Mouse (Mus musculus) small intestine, adult 2 months (tissue): ENCODE measurements around the gene Spata2l. TPM values are rescaled to one million over a fixed set of nuclear protein-coding genes. Genes with fewer than 3 reads are reported as not detected.

Experiments used
- H3K27ac ChIP-seq: fragments of 200-500 bp; 2 replicates; pipeline ENCODE4 v1.5.1; 2012; ENCODE audit warnings: low read depth, low read length, control low read depth, inconsistent platforms; ENCODE audit not compliant: insufficient read depth
- H3K27me3 ChIP-seq: fragments of 200-500 bp; 2 replicates; pipeline ENCODE4 v1.6.1; 2012; ENCODE audit warnings: mild to moderate bottlenecking, moderate library complexity, low read length, inconsistent platforms; ENCODE audit not compliant: control insufficient read depth, insufficient read depth
- H3K36me3 ChIP-seq: fragments of 200-500 bp; 2 replicates; pipeline ENCODE4 v1.6.1; 2012; ENCODE audit warnings: mild to moderate bottlenecking, low read length, control low read depth, inconsistent platforms; ENCODE audit not compliant: control insufficient read depth, insufficient read depth
- H3K4me1 ChIP-seq: fragments of 200-500 bp; 2 replicates; pipeline ENCODE4 v1.6.1; 2012; ENCODE audit warnings: low read length, inconsistent platforms, mixed read lengths; ENCODE audit not compliant: control insufficient read depth, insufficient read depth, insufficient read length
- H3K4me3 ChIP-seq: fragments of 200-500 bp; 2 replicates; pipeline ENCODE4 v1.5.1; 2012; ENCODE audit warnings: low read depth, mild to moderate bottlenecking, control low read depth, inconsistent platforms, low read length, moderate library complexity
- CTCF ChIP-seq: fragments of 200-500 bp; IDR thresholded peaks from 2 replicates; pipeline ENCODE4 v1.5.1; 2012; ENCODE audit warnings: low read depth, mild to moderate bottlenecking, control low read depth, inconsistent platforms, low read length, moderate library complexity, mixed read lengths; ENCODE audit not compliant: insufficient replicate concordance, insufficient read length; ENCODE audit errors: extremely low read depth
- POLR2A ChIP-seq: fragments of 200-500 bp; IDR thresholded peaks from 2 replicates; pipeline ENCODE4 v1.6.1; 2012; ENCODE audit warnings: low read depth, mild to moderate bottlenecking, control low read depth, inconsistent platforms, low read length, moderate library complexity
- WGBS: fragments of 180-500 bp; shearing (Covaris S2); methylation state at CpG from one replicate; pipeline ENCODE4 v1.1.7; 2018; 5-methylcytosine and 5-hydroxymethylcytosine counted together
- polyA plus RNA-seq: library from polyadenylated mRNA; depleted of rRNA; stranded (reverse); fragments of >200 nt; gene quantifications from 2 replicates; pipeline ENCODE4 v1.2.3, GENCODE M21; 2012

The Spata2l gene
- polyA plus RNA-seq, 1 experiment, result 19.0 TPM

- WGBS, result 95% methylated on average over 6 of the region's 6 CpGs
- no peak overlapping the region for H3K4me3 ChIP-seq
- no peak overlapping the region for H3K27ac ChIP-seq
- no peak for TF ChIP-seq POLR2A
- no peak for TF ChIP-seq CTCF
- H3K36me3 ChIP-seq, result peaks cover 47% of the 10 kb centered on the region
- no peaks in the 10 kb centered on the region for H3K4me1 ChIP-seq
- H3K27me3 ChIP-seq, result no peaks in the 10 kb centered on the region
Observed at GRCm38 (mm10) chr8:123247748-123248147, 11.7 kb upstream of the Spata2l start.

- Histone ChIP-seq H3K4me1 (no peaks in the 10 kb centered on the region), H3K27me3 (no peaks in the 10 kb centered on the region), H3K36me3 (peaks cover 42% of the 10 kb centered on the region), H3K27ac (no peak overlapping the region), H3K4me3 (no peak overlapping the region)
- no peak for TF ChIP-seq POLR2A
- TF ChIP-seq CTCF, result no peak
- WGBS, result 88% methylated on average over 12 of the region's 12 CpGs
Observed at GRCm38 (mm10) chr8:123245543-123245942, 9.5 kb upstream of the Spata2l start.

- H3K27ac ChIP-seq, result no peak overlapping the region
- H3K4me3 ChIP-seq, result no peak overlapping the region
- no peaks in the 10 kb centered on the region for H3K4me1 ChIP-seq
- WGBS, result 84% methylated on average over 4 of the region's 4 CpGs
- H3K27me3 ChIP-seq, result no peaks in the 10 kb centered on the region
- TF ChIP-seq CTCF, result no peak
- TF ChIP-seq POLR2A, result no peak
- peaks cover 38% of the 10 kb centered on the region for H3K36me3 ChIP-seq
Observed at GRCm38 (mm10) chr8:123244382-123244781, 8.3 kb upstream of the Spata2l start.

GRCm38 (mm10) chr8:123243053-123243452 is 7.0 kb upstream of the Spata2l start:
- Histone ChIP-seq H3K27me3 (no peaks in the 10 kb centered on the region), H3K27ac (no peak overlapping the region), H3K4me1 (no peaks in the 10 kb centered on the region), H3K36me3 (peaks cover 34% of the 10 kb centered on the region), H3K4me3 (no peak overlapping the region)
- TF ChIP-seq POLR2A (no peak), CTCF (no peak)
- WGBS, result 74% methylated on average over 11 of the region's 11 CpGs

GRCm38 (mm10) chr8:123242107-123242923 is 6.3 kb upstream of the Spata2l start:
- H3K27ac ChIP-seq, result no peak overlapping the region
- no peak overlapping the region for H3K4me3 ChIP-seq
- TF ChIP-seq CTCF, result no peak
- TF ChIP-seq POLR2A, result no peak
- no peaks in the 10 kb centered on the region for H3K27me3 ChIP-seq
- H3K36me3 ChIP-seq, result peaks cover 26% of the 10 kb centered on the region
- WGBS, result 79% methylated on average over 7 of the region's 7 CpGs
- H3K4me1 ChIP-seq, result no peaks in the 10 kb centered on the region

- Histone ChIP-seq H3K4me3 (no peak overlapping the region), H3K27me3 (no peaks in the 10 kb centered on the region), H3K4me1 (peaks cover 4% of the 10 kb centered on the region), H3K27ac (no peak overlapping the region), H3K36me3 (peaks cover 4% of the 10 kb centered on the region; the same call in 1 of the 2 replicates)
- no peak for TF ChIP-seq CTCF
- no peak for TF ChIP-seq POLR2A
- 90% methylated on average over 10 of the region's 10 CpGs for WGBS
Observed at GRCm38 (mm10) chr8:123239398-123239797, 3.4 kb upstream of the Spata2l start.

- no peak overlapping the region for H3K27ac ChIP-seq
- no peak for TF ChIP-seq POLR2A
- no peak for TF ChIP-seq CTCF
- peak overlapping the region; percentile 75 for H3K4me3 ChIP-seq
- peaks cover 4% of the 10 kb centered on the region for H3K4me1 ChIP-seq
- H3K27me3 ChIP-seq, result no peaks in the 10 kb centered on the region
- no peaks in the 10 kb centered on the region for H3K36me3 ChIP-seq
- 25% methylated on average over 13 of the region's 13 CpGs for WGBS
Observed at GRCm38 (mm10) chr8:123234918-123235519, 1.0 kb downstream of the Spata2l start.
